Mouse (Mus musculus) adrenal gland, postnatal 4 days (tissue): ENCODE measurements at regions not wholly inside any gene's neighbourhood (a gene's known extent, or its start where the extent isn't known, plus 50 kb on each side); places are given as distances from the start of the nearest gene placed in this dataset.

ENCODE experiments used
- DNase-seq, 2 experiments: peaks; one replicate each; pipeline ENCODE4 v3.0.0; 2021 to 2022; ENCODE audit warnings: low spot score in 2 of 2, mixed read lengths in 2 of 2

GRCm38 (mm10) chr4:9218380-9218779 is 979.5 kb upstream of the Car8 start:
- no peak for DNase-seq

- DNase-seq = no peak
Observed at GRCm38 (mm10) chr4:9208606-9209005, 969.8 kb upstream of the Car8 start.

GRCm38 (mm10) chr4:9200012-9200411 is 961.2 kb upstream of the Car8 start:
- no peak for DNase-seq

- DNase-seq = no peak
Observed at GRCm38 (mm10) chr4:9196435-9196834, 957.6 kb upstream of the Car8 start.

- no peak for DNase-seq
Observed at GRCm38 (mm10) chr4:9193121-9193520, 954.3 kb upstream of the Car8 start.

GRCm38 (mm10) chr4:9185156-9185875 is 946.5 kb upstream of the Car8 start:
- DNase-seq = no peak

GRCm38 (mm10) chr4:9184451-9185121 is 945.7 kb upstream of the Car8 start:
- DNase-seq = no peak

GRCm38 (mm10) chr4:9174365-9174764 is 935.5 kb upstream of the Car8 start:
- DNase-seq = no peak

- no peak for DNase-seq
Observed at GRCm38 (mm10) chr4:9162374-9162773, 923.5 kb upstream of the Car8 start.

GRCm38 (mm10) chr4:9161814-9162133 is 922.9 kb upstream of the Car8 start:
- no peak for DNase-seq

GRCm38 (mm10) chr4:9161068-9161813 is 922.4 kb upstream of the Car8 start:
- no peak for DNase-seq

- no peak for DNase-seq
Observed at GRCm38 (mm10) chr4:9147732-9148131, 908.9 kb upstream of the Car8 start.

GRCm38 (mm10) chr4:9144226-9145215 is 905.7 kb upstream of the Car8 start:
- DNase-seq = no peak

- DNase-seq = no peak
Observed at GRCm38 (mm10) chr4:9143087-9143486, 904.2 kb upstream of the Car8 start.

GRCm38 (mm10) chr4:9141946-9142683 is 903.3 kb upstream of the Car8 start:
- DNase-seq = no peak

- peak in 1 of 2 experiments; percentile 1 for DNase-seq
Observed at GRCm38 (mm10) chr4:9140691-9141090, 901.9 kb upstream of the Car8 start.

- DNase-seq = no peak
Observed at GRCm38 (mm10) chr4:9136657-9137056, 897.8 kb upstream of the Car8 start.

- no peak for DNase-seq
Observed at GRCm38 (mm10) chr4:9136188-9136569, 897.3 kb upstream of the Car8 start.

- DNase-seq = peak; percentile 83 to 93
Observed at GRCm38 (mm10) chr4:9135481-9136187, 896.8 kb upstream of the Car8 start.

GRCm38 (mm10) chr4:9133695-9134094 is 894.9 kb upstream of the Car8 start:
- no peak for DNase-seq
